Mouse (Mus musculus): ENCODE data around the gene Gsto1.
A peak's percentile ranks its signal among the peaks of the same experiment; 100 is the strongest.

Gene Gsto1

GRCm38 (mm10) chr19:47857957-47858942 is 3.5 kb downstream of the Gsto1 start:
- DNase-seq, result no peak

- DNase-seq, result no peak
Observed at GRCm38 (mm10) chr19:47859180-47859579, 4.4 kb downstream of the Gsto1 start.

GRCm38 (mm10) chr19:47862581-47862980 is 7.8 kb downstream of the Gsto1 start:
- DNase-seq, result no peak

GRCm38 (mm10) chr19:47864051-47864450 is 9.3 kb downstream of the Gsto1 start:
- DNase-seq, result no peak

GRCm38 (mm10) chr19:47864721-47865120 is 10.0 kb downstream of the Gsto1 start:
- no peak for DNase-seq

- peak; percentile 96 for DNase-seq
Observed at GRCm38 (mm10) chr19:47865353-47865947, 10.7 kb downstream of the Gsto1 start, which contains the start of gene Gsto2. Gene Gsto2, plus strand, starts transcription at chr19:47865534.

- no peak for DNase-seq
Observed at GRCm38 (mm10) chr19:47867628-47868175, 12.9 kb downstream of the Gsto1 start.

- no peak for DNase-seq
Observed at GRCm38 (mm10) chr19:47868951-47869350, 14.2 kb downstream of the Gsto1 start.

GRCm38 (mm10) chr19:47869516-47869915 is 14.7 kb downstream of the Gsto1 start:
- no peak for DNase-seq

GRCm38 (mm10) chr19:47870102-47870666 is 15.4 kb downstream of the Gsto1 start:
- DNase-seq, result no peak

- no peak for DNase-seq
Observed at GRCm38 (mm10) chr19:47871515-47871914, 16.7 kb downstream of the Gsto1 start.

- DNase-seq, result no peak
Observed at GRCm38 (mm10) chr19:47876252-47876651, 21.5 kb downstream of the Gsto1 start.

- no peak for DNase-seq
Observed at GRCm38 (mm10) chr19:47881538-47881937, 26.8 kb downstream of the Gsto1 start.

- peak; percentile 81 for DNase-seq
Observed at GRCm38 (mm10) chr19:47882151-47882881, 27.5 kb downstream of the Gsto1 start.

GRCm38 (mm10) chr19:47882882-47883254 is 28.1 kb downstream of the Gsto1 start:
- DNase-seq, result no peak

GRCm38 (mm10) chr19:47884296-47885085 is 29.7 kb downstream of the Gsto1 start:
- DNase-seq, result no peak

GRCm38 (mm10) chr19:47885191-47885743 is 30.5 kb downstream of the Gsto1 start:
- DNase-seq, result no peak

- no peak for DNase-seq
Observed at GRCm38 (mm10) chr19:47885886-47886285, 31.1 kb downstream of the Gsto1 start.

- DNase-seq, result peak; percentile 88
Observed at GRCm38 (mm10) chr19:47886617-47887016, 31.8 kb downstream of the Gsto1 start.

GRCm38 (mm10) chr19:47887417-47887816 is 32.6 kb downstream of the Gsto1 start:
- DNase-seq, result no peak

GRCm38 (mm10) chr19:47888037-47888436 is 33.3 kb downstream of the Gsto1 start:
- no peak for DNase-seq

All from kidney, postnatal 14 days (tissue).